Mouse (Mus musculus) layer of hippocampus, adult 2 months (tissue): Measurements from ENCODE around the gene Hist1h4c. TPM values are rescaled to one million over a fixed set of nuclear protein-coding genes. Genes with fewer than 3 reads are reported as not detected.
"Not testable (repeated sequence)": the region's sequence is repeated elsewhere in the genome, so short reads cannot be mapped to it uniquely, and the experiment has no call there.

ENCODE experiments used
- DNase-seq, 2 experiments: peaks; one replicate each; pipeline ENCODE4 v3.0.0; 2022; ENCODE audit warnings: low spot score in 2 of 2
- H3K27ac ChIP-seq: fragments of 200-600 bp; 2 replicates; pipeline ENCODE4 v1.8.1; 2022
- H3K4me3 ChIP-seq: fragments of 200-600 bp; 2 replicates; pipeline ENCODE4 v1.8.1; 2022; ENCODE audit warnings: mild to moderate bottlenecking
- CTCF ChIP-seq: fragments of 200-600 bp; conservative IDR thresholded peaks from 2 replicates; pipeline ENCODE4 v1.8.1; 2022; ENCODE audit warnings: antibody characterized with exemption, mild to moderate bottlenecking, moderate library complexity
- total RNA-seq, 2 experiments: library from RNA; stranded (reverse); gene quantifications; 2 replicates each; pipeline ENCODE4 v1.2.3; 2021

Gene Hist1h4c
- total RNA-seq, 2 experiments from 2014 or later: 108 to 115 TPM

DNA sequence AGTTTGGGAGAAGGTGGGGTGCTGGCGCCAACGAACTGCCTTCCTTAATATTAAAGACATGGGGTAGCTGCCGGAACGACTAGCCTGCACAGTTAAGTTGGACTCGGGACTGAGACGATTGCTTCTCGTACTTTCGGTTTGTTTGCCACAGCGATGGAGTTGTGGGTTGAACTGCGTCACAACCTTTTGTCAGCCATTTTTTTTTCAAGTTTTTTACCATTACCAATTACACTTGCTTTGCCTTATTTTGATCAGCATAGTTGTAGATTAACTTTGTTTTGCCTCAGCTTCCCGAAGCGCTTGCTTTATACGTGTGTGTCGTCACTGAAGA, 41.6 kb upstream of the Hist1h4c start:
- Histone ChIP-seq H3K27ac (peak overlapping the region; percentile 95), H3K4me3 (peak overlapping the region; percentile 87)
- DNase-seq: no peak
- TF ChIP-seq CTCF: no peak

DNA sequence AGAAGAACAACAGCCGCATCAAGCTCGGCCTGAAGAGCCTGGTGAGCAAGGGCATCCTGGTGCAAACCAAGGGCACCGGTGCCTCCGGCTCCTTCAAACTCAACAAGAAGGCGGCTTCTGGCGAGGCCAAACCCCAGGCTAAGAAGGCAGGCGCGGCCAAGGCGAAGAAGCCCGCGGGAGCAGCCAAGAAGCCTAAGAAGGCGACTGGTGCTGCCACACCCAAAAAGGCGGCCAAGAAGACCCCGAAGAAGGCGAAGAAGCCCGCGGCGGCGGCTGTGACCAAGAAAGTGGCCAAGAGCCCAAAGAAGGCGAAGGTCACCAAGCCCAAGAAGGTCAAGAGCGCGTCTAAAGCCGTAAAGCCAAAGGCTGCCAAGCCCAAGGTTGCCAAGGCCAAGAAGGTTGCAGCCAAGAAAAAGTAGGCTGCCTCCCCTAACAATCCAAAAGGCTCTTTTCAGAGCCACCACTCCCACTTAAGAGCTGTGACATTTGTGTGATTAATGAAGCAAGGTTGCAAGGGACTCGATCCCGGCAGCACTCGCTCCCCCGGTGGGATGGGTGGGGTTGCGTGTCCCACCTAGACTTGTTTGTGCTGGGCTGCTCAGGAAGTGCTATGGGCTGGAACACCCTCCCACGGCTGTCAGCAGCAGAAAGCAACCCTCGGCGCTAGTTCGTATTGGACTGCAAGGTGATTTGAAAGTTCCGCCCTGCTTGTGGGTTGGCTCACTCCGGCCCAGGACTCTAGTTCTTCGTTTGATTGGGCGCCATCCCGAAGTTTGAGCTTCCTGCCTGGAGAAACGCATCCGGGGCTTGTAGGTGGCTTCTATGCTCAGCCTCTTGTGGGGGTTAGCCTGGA, 41.0 kb upstream of the Hist1h4c start:
- DNase-seq: peak; percentile 90 to 98
- Histone ChIP-seq H3K27ac (peak overlapping the region; percentile 95), H3K4me3 (peak overlapping the region; percentile 87)
- no peak for TF ChIP-seq CTCF

DNA sequence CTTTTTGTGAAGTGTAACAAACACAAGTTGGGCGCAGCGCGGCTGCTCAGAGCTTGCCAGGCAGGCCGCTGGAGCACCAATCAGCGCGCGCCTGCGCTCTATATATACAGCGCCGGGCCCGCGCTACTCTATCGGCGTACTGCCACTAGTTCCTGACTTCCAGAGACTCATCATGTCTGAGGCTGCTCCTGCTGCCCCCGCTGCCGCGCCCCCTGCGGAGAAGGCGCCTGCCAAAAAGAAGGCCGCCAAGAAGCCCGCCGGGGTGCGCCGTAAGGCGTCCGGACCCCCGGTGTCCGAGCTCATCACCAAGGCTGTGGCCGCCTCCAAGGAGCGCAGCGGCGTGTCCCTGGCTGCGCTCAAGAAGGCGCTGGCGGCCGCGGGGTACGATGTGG, 40.4 kb upstream of the Hist1h4c start, which contains the start of gene Hist1h1c:
Gene Hist1h1c (plus strand): TSS at position 132 of the 392 bp plus-strand sequence.
- Histone ChIP-seq H3K27ac (peak within 1 kb of the TSS; percentile 95), H3K4me3 (peak within 1 kb of the TSS; percentile 87)
- peak; percentile 80 to 84 for DNase-seq
- TF ChIP-seq CTCF: no peak

DNA sequence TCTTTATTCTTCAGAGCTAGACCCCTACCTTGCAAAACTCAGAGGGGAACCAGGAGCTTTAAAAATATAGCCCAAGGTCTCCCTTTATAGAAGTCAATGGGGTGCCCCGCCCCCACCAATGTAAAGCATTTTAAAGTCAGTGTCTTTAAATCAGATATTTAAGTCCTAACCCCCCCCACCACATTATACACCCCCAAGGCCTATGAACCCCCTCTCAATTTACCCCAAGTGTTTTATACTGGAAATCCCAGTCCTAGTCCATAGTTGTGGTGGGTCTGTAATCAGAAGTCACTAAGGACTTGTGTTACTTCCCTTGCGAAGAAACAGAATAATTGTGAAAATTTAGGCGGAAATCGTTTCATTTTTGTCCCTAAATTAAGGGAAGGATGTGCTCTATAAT, 39.8 kb upstream of the Hist1h4c start:
- DNase-seq: no peak
- H3K4me3 ChIP-seq: peak overlapping the region; percentile 87
- H3K27ac ChIP-seq: peak overlapping the region; percentile 95
- TF ChIP-seq CTCF: no peak

DNA sequence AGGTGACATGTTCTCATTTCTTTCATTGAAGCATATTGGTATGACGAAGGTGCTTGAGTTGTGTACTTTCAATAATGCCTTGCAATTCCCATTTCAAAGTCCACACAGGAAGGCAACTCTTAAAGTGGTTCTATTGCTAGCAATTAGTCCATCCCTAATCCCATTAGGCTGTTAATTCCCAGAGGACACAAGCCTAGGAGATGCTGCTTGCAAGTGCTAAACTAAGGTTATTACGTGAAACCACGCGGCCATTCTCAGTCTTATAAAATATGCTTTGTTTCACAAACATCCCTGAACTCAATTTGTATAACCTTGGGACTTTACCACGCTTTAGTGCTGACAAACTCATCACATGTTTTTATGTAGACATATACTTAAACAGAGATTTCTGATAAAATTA, 38.8 kb upstream of the Hist1h4c start:
- Histone ChIP-seq H3K27ac (no peak overlapping the region), H3K4me3 (no peak overlapping the region)
- no peak for TF ChIP-seq CTCF
- DNase-seq: no peak

DNA sequence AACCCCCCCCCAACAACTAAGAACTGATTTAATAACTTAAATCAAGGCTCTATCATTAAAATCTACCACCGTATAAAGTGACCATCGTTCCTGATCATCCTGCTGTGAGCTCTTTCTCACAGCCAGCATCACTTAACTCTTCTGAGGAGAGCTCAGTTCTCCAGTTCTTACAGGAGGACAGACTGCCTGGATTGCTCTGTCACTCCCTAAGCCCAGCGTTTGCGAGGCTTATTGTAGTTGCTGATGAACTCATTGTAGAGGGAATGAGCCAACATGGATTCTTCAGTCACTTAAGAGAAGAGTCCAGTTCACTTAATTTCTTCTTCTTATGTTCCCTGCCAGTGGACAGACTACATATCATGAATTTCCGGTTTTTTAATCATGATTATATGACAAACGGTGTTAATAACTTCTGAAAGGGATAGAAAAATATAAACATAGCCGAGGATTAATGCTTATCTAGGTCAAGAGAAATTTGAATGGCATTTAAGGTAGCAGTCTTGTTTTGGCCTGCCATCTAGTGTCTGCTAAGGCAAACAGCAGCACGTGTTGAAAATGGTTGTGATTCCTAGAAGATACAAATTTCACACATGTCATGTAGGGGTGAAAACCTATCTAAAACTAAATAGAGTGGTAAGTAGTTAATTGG, 34.0 kb upstream of the Hist1h4c start:
- TF ChIP-seq CTCF: peak; percentile 92
- DNase-seq: no peak
- no peak overlapping the region for H3K27ac ChIP-seq
- no peak overlapping the region for H3K4me3 ChIP-seq

DNA sequence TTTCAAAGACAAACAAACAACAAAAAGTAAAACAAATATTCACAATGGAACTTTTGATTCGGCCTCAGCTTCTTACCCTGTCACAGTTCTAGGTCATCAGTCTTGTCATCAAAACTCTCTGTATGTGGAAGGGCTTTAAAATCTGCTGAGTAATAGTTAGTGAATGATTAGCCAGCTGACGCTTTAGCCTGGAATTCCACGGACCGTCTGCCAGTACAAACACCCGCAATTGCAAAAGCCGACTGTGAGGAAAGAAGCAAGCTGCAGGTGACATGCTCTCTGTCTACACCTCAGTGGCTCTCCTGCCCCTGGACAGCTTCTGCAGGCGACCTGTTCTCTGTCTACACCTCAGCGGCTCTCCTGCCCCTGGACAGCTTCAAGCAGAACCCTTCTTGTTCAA, 32.2 kb upstream of the Hist1h4c start:
- Histone ChIP-seq H3K27ac (no peak overlapping the region), H3K4me3 (no peak overlapping the region)
- no peak for DNase-seq
- TF ChIP-seq CTCF: no peak

DNA sequence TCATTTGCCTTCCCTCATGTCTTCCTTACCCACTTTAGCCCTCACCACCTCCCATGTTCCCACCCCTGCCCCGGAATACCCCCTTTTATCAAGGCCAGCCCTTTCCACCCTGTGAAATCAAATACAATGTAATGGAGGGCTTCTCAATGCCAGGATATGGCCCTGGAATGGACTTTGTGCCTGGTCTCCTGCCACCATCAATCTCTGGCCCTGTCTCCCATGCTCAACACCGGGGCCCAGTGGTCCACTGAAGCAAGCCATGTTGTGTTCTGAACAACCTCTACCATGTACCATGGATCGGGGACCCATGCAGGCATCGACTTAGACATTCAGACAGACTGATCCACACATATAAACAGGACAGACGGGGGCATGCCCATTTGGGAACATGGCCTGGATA, 31.5 kb upstream of the Hist1h4c start:
- no peak for TF ChIP-seq CTCF
- no peak overlapping the region for H3K27ac ChIP-seq
- H3K4me3 ChIP-seq: no peak overlapping the region
- no peak for DNase-seq

DNA sequence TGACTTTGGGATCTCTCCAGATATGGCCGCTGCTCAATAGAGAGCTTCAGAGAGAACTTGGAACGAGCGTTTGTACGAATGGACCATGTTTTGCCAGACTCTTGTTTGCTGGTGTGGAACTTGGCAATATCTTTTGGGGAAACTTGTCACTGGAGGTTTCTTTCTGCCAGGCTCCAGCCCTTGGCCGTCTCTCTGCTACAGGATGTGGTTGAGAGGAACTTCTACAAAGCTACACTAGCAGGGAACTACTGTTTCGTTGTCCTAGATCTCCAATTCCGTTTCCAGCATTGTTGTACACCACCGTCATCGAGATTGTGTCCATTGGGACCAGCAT, 30.9 kb upstream of the Hist1h4c start:
- DNase-seq: no peak
- no peak overlapping the region for H3K4me3 ChIP-seq
- no peak for TF ChIP-seq CTCF
- H3K27ac ChIP-seq: no peak overlapping the region; the same call in 1 of the 2 replicates

DNA sequence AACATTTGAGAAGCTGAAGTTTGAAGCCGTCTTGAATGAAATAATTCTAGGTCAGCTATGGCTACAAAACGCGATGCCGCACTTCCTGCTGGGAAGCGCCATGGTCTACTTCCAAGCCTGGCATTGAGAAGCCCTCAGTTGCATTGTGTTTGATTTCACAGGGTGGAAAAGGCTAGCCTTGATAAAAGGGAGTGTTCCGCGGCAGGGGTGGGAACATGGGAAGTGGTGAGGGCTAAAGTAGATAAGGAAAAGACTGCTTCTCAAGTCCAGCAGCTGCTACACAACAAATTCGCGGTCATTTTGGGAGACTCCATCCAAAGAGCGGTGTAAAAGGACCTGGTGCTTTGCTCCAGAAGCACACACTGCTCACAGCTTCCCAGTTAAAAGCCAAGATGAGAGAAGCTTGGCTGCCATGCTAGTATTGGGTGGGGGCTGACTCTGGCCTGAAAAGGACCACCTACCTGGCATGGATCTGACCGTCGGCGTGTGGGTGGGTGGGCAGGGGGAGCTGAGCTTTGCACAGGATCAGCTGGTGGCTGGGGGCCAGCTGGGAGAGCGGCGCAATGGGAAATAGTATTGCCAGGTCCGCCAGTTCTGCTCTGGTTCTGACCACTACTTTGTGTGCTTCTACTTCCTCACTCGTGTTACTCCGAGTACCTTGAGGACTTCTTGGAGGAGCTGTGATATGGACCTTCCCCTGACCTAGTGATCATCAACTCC, 30.4 kb upstream of the Hist1h4c start:
- DNase-seq: no peak
- Histone ChIP-seq H3K27ac (peak overlapping the region; percentile 14; the same call in 1 of the 2 replicates), H3K4me3 (no peak overlapping the region)
- no peak for TF ChIP-seq CTCF

DNA sequence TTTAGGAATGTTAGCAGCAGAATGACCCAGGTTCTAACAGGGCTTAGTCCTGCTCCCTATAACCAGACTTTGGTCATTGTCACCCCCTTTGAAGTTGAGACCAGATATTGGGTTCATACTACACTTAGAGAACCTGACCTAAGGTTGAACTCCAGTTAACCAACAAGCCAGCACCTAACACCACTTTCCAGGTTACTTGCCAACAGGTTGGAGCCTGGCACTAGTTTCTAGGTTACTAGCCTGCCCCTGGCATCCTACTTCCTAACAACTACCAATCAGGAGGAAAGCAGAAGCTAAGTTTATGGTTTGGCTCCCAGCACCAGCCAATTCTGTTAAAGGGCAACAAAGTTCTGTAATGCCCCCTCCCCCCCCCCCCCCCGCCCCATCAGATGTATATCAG, 27.0 kb upstream of the Hist1h4c start:
- Histone ChIP-seq H3K27ac (no peak overlapping the region), H3K4me3 (no peak overlapping the region)
- TF ChIP-seq CTCF: no peak
- no peak for DNase-seq

DNA sequence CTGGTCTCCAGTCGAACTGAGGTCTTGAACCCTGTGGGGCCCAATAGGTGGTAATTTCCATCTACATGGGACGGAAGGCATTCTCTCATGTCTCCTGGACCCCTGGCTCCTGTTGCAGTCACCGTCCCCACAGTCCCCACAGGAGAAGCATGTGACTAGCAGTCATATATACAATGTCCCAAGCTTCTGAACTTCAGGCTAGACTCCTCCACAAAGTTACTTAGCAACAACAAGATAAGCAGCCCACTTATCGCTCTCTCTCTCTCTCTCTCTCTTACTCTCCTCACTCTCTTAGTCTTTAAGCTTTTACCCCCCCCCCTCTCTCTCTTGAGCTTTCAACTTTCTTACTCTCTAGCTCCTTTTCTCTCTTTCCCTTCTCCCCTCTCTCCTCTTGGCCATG, 26.0 kb upstream of the Hist1h4c start:
- Histone ChIP-seq H3K4me3 (no peak overlapping the region), H3K27ac (no peak overlapping the region)
- no peak for DNase-seq
- TF ChIP-seq CTCF: no peak

DNA sequence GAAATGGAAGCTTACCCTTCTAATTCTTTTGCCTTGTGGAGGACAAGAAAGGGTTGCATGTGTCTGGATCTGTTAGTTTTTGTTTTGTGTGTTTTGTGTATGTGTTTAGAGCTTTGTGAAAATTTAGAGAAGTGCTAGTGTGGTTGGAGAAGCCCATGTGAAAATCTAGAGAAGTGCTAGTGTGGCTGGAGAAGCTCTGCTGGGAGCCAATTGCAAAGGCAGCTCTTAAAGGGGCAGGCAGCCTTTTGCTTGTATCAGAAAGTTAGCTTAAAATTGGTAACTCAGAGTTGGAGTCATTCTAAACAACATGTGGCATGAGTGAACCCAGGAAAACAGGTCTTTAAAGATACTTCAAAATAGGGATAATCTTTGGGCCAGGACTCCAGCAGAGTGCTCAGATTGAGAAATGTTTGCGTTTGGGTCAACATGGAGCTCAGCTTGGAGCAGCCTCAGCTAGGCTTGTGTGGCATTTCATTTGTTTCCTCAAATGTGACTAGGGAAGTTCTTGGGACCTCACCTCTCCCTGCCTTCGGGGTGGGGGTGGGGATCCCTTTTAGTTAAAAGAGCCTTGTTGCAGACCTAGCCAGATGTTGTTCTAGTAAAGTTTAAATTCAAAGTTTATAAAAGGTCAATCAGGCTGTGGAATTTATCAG, 19.5 kb upstream of the Hist1h4c start:
- not testable (repeated sequence) for H3K27ac ChIP-seq, DNase-seq, H3K4me3 ChIP-seq
